Mouse (Mus musculus) c-Kit-positive CD71-positive TER-119-negative erythroid progenitor cells, embryonic 14.5 days (primary cell): ENCODE data around the gene Col6a4.

Source experiments
- DNase-seq: peaks from one replicate; pipeline ENCODE4 v3.0.0-alpha.2; 2013; ENCODE audit warnings: low read depth

Col6a4 gene

GRCm38 (mm10) chr9:105959116-105959515 is 137.5 kb downstream of the Col6a4 start:
- no peak for DNase-seq

- no peak for DNase-seq
Observed at GRCm38 (mm10) chr9:105949755-105950154, 146.8 kb downstream of the Col6a4 start.

GRCm38 (mm10) chr9:105947577-105947976 is 149.0 kb downstream of the Col6a4 start:
- no peak for DNase-seq
